Mouse (Mus musculus): ENCODE results near the gene Speer4c. TPM values are rescaled to one million over a fixed set of nuclear protein-coding genes. Genes with fewer than 3 reads are reported as not detected.
A peak's percentile ranks its signal among the peaks of the same experiment; 100 is the strongest.
"Not testable (repeated sequence)": the region's sequence is repeated elsewhere in the genome, so short reads cannot be mapped to it uniquely, and the experiment has no call there.

Gene Speer4c
- polyA plus RNA-seq, 1 experiment from 2014 or later: not detected

DNA sequence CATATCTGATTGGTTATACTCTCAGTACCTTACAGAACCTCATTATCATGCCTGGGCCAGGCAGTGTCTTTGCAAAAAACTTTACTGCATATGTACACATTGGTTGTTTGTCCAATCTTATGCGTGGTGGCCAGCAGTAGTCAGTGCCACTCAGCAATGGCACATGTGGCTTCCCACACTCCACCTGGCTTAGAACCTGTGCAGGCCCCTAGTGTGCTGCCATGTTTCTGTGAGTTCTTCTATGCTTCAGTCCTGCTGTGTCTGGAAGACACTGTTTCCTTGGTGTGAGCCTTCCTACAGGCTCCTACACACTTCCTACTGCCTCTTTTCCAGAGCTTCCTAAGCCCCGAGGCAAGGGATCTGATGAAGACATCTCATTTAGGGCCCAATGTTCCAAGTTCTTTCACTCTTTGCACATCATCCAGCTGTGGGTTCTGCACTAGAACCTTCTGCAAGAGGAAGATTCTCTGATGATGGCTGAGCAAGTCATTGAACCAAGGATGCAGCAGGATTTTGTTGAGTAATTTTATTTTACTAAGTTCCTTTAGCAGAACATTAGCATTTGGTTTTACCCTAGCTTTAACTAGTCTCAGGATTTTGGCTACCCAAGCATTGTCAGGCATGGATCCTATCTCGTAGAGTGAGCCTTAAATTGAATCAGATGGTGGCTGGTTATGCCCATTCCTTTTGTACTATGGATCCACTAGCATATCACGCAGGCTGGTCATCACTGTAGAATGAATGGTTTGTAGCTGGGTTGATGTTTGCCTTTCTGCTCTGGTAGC, 25.0 kb downstream of the Speer4c start:
- not testable (repeated sequence) for H3K36me3 ChIP-seq (ENCODE audit: control insufficient read depth, insufficient read depth, low read length); H3K4me3 ChIP-seq (ENCODE audit: low read depth, low read length); H3K27ac ChIP-seq (ENCODE audit: low read depth, low read length); H3K4me1 ChIP-seq (ENCODE audit: control insufficient read depth, insufficient read depth, low read length); H3K4me2 ChIP-seq; H3K9ac ChIP-seq (ENCODE audit: low read length); H3K27me3 ChIP-seq (ENCODE audit: control insufficient read depth, insufficient read depth, low read length)
- ATAC-seq (ENCODE audit: low FRiP score): peak; percentile 81
- peaks cover 13% of the 10 kb centered on the region for H3K9me3 ChIP-seq (ENCODE audit: control insufficient read depth, low read length)
- WGBS: 58% methylated on average over 4 of the region's 4 CpGs
- peak; percentile 53 for DNase-seq (ENCODE audit: low spot score, missing footprints)

DNA sequence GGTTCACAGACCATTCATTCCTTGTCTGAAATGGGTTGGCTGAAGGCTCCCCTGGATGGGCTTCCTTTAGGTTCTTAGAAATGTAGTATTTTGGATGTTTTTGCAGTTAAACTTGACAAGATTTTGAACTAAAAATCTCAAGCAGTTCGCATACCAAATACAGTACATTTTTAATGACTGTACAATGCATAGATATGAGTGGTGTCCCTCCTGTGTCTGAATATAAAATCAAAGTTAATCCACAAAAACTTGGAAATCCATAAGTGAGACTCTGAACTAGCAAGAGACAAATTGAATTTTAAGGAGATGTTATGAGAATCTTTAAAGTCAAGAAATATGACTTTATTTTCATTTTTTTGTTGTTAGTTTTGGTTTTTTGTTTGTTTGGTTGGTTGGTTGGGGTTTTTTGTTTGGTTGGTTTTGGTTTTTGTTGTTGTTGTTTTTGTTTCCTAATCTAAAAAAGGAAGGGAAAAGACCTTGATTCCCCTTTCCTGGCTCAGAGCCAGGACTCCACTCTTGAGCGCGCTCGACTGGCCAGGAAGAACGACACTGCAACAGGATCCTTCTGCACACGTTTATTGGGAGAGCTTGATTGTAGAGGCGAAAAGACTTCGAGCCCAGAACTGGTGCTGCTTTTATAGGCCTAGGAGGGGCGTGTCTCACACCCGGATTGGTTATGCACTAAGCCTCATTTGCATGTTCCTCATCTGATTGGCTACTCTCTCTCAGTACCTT, 32.6 kb downstream of the Speer4c start:
- ATAC-seq (ENCODE audit: low FRiP score): peak; percentile 87
- H3K27ac ChIP-seq (ENCODE audit: low read depth, low read length); H3K4me1 ChIP-seq (ENCODE audit: control insufficient read depth, insufficient read depth, low read length); H3K9ac ChIP-seq (ENCODE audit: low read length); H3K27me3 ChIP-seq (ENCODE audit: control insufficient read depth, insufficient read depth, low read length); H3K4me3 ChIP-seq (ENCODE audit: low read depth, low read length); H3K4me2 ChIP-seq; H3K36me3 ChIP-seq (ENCODE audit: control insufficient read depth, insufficient read depth, low read length); DNase-seq (ENCODE audit: low spot score, missing footprints): not testable (repeated sequence)
- H3K9me3 ChIP-seq (ENCODE audit: control insufficient read depth, low read length): peaks cover 10% of the 10 kb centered on the region
- WGBS: 82% methylated on average over 7 of the region's 10 CpGs

DNA sequence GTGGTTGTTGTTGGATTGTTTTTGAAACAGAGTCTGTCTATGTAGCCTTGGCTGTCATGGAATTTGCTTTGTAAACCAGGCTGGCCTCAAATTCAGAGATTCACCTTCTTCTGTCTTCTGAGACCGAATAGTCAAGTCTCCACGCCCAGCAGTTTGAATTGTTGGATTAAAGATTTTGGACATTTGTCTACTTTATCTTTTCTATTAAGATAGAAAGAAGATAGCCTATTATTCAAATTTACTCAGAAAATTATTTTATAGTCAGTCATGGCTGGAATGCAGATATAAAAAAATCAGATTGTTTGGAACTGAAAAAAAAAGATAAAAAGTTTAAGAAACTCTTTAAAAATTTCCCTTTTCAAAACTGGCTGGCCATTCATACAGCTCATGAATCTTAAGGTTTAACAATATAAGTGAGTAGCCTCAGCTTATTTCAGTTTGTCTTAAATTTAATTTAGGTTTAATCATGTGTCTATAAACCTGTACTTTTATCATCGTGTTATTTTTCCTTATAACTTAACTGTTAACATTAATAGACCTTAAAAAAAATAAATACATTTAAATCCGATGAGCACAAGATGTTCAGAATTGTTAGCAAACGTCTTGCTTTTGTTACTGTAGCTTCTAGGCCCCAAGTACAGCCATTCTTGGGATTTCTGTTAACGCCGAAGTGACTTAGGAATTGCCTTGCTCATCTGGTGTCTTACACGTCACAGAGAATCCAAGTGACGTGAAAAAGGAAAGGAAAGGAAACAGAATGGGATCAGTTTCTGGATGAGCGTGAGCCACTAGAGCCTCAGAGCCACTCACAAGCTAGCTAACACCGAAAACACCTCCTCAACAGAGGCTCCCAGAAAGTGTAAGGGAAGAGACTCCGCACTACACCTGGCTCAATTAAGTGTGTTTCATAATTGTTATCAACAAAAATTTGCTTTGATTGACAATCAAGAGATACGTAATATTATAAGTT, 33.8 kb downstream of the Speer4c start:
- ATAC-seq (ENCODE audit: low FRiP score): peak; percentile 81
- H3K9ac ChIP-seq (ENCODE audit: low read length); H3K4me2 ChIP-seq; H3K4me1 ChIP-seq (ENCODE audit: control insufficient read depth, insufficient read depth, low read length); H3K27me3 ChIP-seq (ENCODE audit: control insufficient read depth, insufficient read depth, low read length); H3K27ac ChIP-seq (ENCODE audit: low read depth, low read length); H3K4me3 ChIP-seq (ENCODE audit: low read depth, low read length); H3K36me3 ChIP-seq (ENCODE audit: control insufficient read depth, insufficient read depth, low read length): not testable (repeated sequence)
- WGBS: 71% methylated on average over 13 of the region's 13 CpGs
- peak; percentile 86 for DNase-seq (ENCODE audit: low spot score, missing footprints)
- peaks cover 10% of the 10 kb centered on the region; the same call in 1 of the 2 replicates for H3K9me3 ChIP-seq (ENCODE audit: control insufficient read depth, low read length)

DNA sequence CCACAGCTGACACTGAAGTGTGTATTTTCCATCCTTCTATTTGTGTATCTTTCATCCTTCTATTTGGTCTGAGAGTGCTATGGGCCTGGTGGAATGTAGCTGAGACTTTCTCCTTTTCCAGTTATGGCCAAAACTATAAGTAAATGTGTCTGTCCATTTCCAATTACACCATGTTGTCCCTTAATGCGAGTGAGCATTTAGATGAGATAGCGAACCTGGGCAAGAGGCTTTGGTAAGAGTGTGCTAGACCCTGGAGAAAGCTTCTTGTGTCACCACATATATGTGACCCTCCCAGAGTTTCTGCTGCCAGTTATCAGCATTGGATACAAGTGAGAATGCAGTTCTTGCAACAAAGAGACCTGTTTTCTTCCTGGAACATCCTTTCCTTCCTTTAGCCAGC, 35.2 kb downstream of the Speer4c start:
- DNase-seq (ENCODE audit: low spot score, missing footprints): peak; percentile 80
- H3K36me3 ChIP-seq (ENCODE audit: control insufficient read depth, insufficient read depth, low read length); H3K4me2 ChIP-seq; H3K27ac ChIP-seq (ENCODE audit: low read depth, low read length); H3K27me3 ChIP-seq (ENCODE audit: control insufficient read depth, insufficient read depth, low read length); H3K4me3 ChIP-seq (ENCODE audit: low read depth, low read length); H3K4me1 ChIP-seq (ENCODE audit: control insufficient read depth, insufficient read depth, low read length); H3K9me3 ChIP-seq (ENCODE audit: control insufficient read depth, low read length); H3K9ac ChIP-seq (ENCODE audit: low read length); ATAC-seq (ENCODE audit: low FRiP score): not testable (repeated sequence)
- 75% methylated on average over 2 of the region's 2 CpGs for WGBS

DNA sequence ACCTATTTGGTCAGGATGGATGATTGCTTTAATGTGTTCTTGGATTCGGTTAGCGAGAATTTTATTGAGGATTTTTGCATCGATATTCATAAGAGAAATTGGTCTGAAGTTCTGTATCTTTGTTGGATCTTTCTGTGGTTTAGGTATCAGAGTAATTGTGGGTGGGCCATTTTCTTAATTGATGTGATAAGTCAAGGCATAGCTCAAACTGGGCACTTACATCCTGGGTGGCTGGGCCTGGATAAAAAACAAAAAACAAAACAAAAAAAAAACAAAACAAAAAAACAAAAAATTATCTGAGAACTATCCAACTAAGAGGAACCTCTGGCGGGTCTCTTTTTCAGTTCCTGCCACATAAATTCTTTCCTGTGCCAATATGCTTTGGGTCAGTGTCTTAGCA, 36.3 kb downstream of the Speer4c start:
- H3K27me3 ChIP-seq (ENCODE audit: control insufficient read depth, insufficient read depth, low read length); H3K9me3 ChIP-seq (ENCODE audit: control insufficient read depth, low read length); H3K4me3 ChIP-seq (ENCODE audit: low read depth, low read length); H3K27ac ChIP-seq (ENCODE audit: low read depth, low read length); H3K36me3 ChIP-seq (ENCODE audit: control insufficient read depth, insufficient read depth, low read length); H3K4me1 ChIP-seq (ENCODE audit: control insufficient read depth, insufficient read depth, low read length); H3K9ac ChIP-seq (ENCODE audit: low read length); DNase-seq (ENCODE audit: low spot score, missing footprints); H3K4me2 ChIP-seq: not testable (repeated sequence)
- peak; percentile 64; the same call in 1 of the 2 replicates for ATAC-seq (ENCODE audit: low FRiP score)
- WGBS: 85% methylated on average over 2 of the region's 4 CpGs

DNA sequence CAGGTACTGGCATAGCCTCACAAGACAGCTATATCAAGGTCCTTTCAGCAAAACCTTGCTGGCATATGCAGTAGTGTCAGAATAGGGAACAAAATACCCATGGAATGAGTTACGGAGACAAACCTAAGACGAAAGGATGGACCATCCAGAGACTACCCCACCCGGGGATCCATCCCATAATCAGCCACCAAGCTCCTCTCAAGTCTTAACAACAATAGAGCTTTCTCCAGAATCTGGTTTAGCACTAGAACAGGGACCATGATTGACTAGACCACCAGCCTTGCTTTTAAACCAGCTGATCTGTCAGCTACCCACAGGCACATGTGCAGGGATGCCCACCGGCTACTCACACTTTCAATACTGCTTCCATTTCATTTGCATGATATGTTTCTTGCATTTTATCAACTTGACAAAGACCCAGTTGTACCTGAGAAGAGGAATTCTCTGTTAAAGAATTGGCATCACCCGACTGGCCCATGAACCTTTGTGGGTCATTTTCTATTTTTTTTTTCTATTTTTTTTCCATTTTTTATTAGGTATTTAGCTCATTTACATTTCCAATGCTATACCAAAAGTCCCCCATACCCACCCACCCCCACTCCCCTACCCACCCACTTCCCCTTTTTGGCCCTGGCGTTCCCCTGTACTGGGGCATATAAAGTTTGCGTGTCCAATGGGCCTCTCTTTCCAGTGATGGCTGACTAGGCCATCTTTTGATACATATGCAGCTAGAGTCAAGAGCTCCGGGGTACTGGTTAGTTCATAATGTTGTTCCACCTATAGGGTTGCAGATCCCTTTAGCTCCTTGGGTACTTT, 39.4 kb downstream of the Speer4c start:
- not testable (repeated sequence) for H3K27me3 ChIP-seq (ENCODE audit: control insufficient read depth, insufficient read depth, low read length); H3K4me2 ChIP-seq; H3K27ac ChIP-seq (ENCODE audit: low read depth, low read length); H3K9ac ChIP-seq (ENCODE audit: low read length); H3K4me1 ChIP-seq (ENCODE audit: control insufficient read depth, insufficient read depth, low read length); H3K36me3 ChIP-seq (ENCODE audit: control insufficient read depth, insufficient read depth, low read length); H3K4me3 ChIP-seq (ENCODE audit: low read depth, low read length)
- peak; percentile 75 for DNase-seq (ENCODE audit: low spot score, missing footprints)
- peaks cover 14% of the 10 kb centered on the region; the same call in 1 of the 2 replicates for H3K9me3 ChIP-seq (ENCODE audit: control insufficient read depth, low read length)
- ATAC-seq (ENCODE audit: low FRiP score): peak; percentile 85
- WGBS: 89% methylated on average over 5 of the region's 8 CpGs

DNA sequence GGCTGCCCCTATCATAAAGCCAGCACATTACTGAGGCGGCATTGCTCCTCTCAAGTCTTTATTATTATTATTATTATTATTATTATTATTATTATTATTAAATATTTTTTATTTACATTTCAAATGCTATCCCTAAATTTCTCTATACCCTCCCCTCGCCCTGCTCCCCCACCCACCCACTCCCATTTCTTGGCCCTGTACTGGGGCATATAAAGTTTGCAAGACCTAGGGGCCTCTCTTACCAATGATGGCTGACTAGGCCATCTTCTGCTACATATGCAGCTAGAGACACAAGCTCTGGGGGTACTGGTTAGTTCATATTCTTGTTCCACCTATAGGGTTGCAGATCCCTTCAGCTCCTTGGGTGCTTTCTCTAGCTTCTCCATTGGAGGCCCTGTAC, 40.1 kb downstream of the Speer4c start:
- ATAC-seq (ENCODE audit: low FRiP score): 0 out of 2 replicates have a peak, but pooled peaks have one; percentile 54
- DNase-seq (ENCODE audit: low spot score, missing footprints); H3K4me1 ChIP-seq (ENCODE audit: control insufficient read depth, insufficient read depth, low read length); H3K9ac ChIP-seq (ENCODE audit: low read length); H3K36me3 ChIP-seq (ENCODE audit: control insufficient read depth, insufficient read depth, low read length); H3K27ac ChIP-seq (ENCODE audit: low read depth, low read length); H3K4me2 ChIP-seq; H3K27me3 ChIP-seq (ENCODE audit: control insufficient read depth, insufficient read depth, low read length); H3K4me3 ChIP-seq (ENCODE audit: low read depth, low read length): not testable (repeated sequence)
- peaks cover 11% of the 10 kb centered on the region; the same call in 1 of the 2 replicates for H3K9me3 ChIP-seq (ENCODE audit: control insufficient read depth, low read length)
- 77% methylated on average over 2 of the region's 2 CpGs for WGBS

DNA sequence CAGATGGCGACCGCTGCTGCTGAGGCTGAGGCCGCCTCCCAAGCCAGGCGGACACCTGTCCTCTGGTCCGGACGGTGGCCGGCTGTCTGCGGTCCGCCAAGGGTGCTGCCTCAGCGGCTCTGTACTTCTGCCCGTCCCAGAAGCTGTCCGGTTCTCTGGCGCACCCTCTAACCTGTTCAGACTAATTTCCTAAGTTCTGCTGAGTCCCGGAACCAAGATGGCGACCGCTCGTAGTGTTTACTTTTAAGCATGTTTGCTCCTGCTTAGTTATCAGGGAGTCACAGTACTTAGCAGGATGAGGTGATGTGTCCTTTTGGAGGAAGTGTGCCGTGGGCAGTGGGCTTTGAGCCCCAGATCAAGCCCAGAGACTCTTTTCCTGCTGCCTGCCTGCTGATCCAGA, 43.3 kb downstream of the Speer4c start:
- not testable (repeated sequence) for H3K4me2 ChIP-seq; H3K9me3 ChIP-seq (ENCODE audit: control insufficient read depth, low read length); H3K27ac ChIP-seq (ENCODE audit: low read depth, low read length); H3K9ac ChIP-seq (ENCODE audit: low read length); H3K27me3 ChIP-seq (ENCODE audit: control insufficient read depth, insufficient read depth, low read length); H3K4me1 ChIP-seq (ENCODE audit: control insufficient read depth, insufficient read depth, low read length); DNase-seq (ENCODE audit: low spot score, missing footprints); H3K4me3 ChIP-seq (ENCODE audit: low read depth, low read length); H3K36me3 ChIP-seq (ENCODE audit: control insufficient read depth, insufficient read depth, low read length)
- WGBS: 86% methylated on average over 7 of the region's 18 CpGs
- peak; percentile 77; the same call in 1 of the 2 replicates for ATAC-seq (ENCODE audit: low FRiP score)

All from midbrain, embryonic 11.5 days (tissue).